Mouse (Mus musculus) neural tube, embryonic 11.5 days (tissue): Measurements from ENCODE around the gene Cerk. TPM values are rescaled to one million over a fixed set of nuclear protein-coding genes. Genes with fewer than 3 reads are reported as not detected.
A peak's percentile ranks its signal among the peaks of the same experiment; 100 is the strongest.

Experiments
- ATAC-seq: fragments of 200-750 bp; cut with Nextera tagmentation; 2 replicates; pipeline ENCODE4 v1.8.0; 2017; ENCODE audit warnings: moderate number of reproducible peaks, mild to moderate bottlenecking, moderate TSS enrichment, moderate library complexity; ENCODE audit not compliant: insufficient read depth, low FRiP score, low TSS enrichment
- DNase-seq: peaks from one replicate; pipeline ENCODE4 v3.0.0-alpha.2; 2015; ENCODE audit warnings: low spot score
- H3K27ac ChIP-seq: fragments of 300-500 bp; sonication (generic); 2 replicates; pipeline ENCODE4 v1.5.1; 2014; ENCODE audit warnings: low read depth, mild to moderate bottlenecking, low read length
- H3K27me3 ChIP-seq: fragments of 300-500 bp; sonication (generic); 2 replicates; pipeline ENCODE4 v1.6.1; 2014; ENCODE audit warnings: mild to moderate bottlenecking, low read length, mixed read lengths; ENCODE audit not compliant: control insufficient read depth, insufficient read depth
- H3K36me3 ChIP-seq: fragments of 300-500 bp; sonication (generic); 2 replicates; pipeline ENCODE4 v1.6.1; 2014; ENCODE audit warnings: mild to moderate bottlenecking, low read length, moderate library complexity, mixed read lengths; ENCODE audit not compliant: control insufficient read depth, insufficient read depth
- H3K4me1 ChIP-seq: fragments of 300-500 bp; sonication (generic); 2 replicates; pipeline ENCODE4 v1.6.1; 2014; ENCODE audit warnings: low read length, mixed read lengths; ENCODE audit not compliant: control insufficient read depth, insufficient read depth
- H3K4me2 ChIP-seq: fragments of 300-500 bp; sonication (generic); 2 replicates; pipeline ENCODE4 v1.6.1; 2014; ENCODE audit warnings: low read depth, mild to moderate bottlenecking, moderate library complexity
- H3K4me3 ChIP-seq: fragments of 300-500 bp; sonication (generic); 2 replicates; pipeline ENCODE4 v1.5.1; 2014; ENCODE audit warnings: low read depth, low read length
- H3K9ac ChIP-seq: fragments of 300-500 bp; sonication (generic); 2 replicates; pipeline ENCODE4 v1.6.1; 2014; ENCODE audit warnings: mild to moderate bottlenecking, low read length
- H3K9me3 ChIP-seq: fragments of 300-500 bp; sonication (generic); 2 replicates; pipeline ENCODE4 v1.6.1; 2016; ENCODE audit warnings: low read length; ENCODE audit not compliant: control insufficient read depth
- WGBS: fragments of 180-500 bp; shearing (Covaris S2); extraction: QIAGEN DNeasy Blood & Tissue Kit; methylation state at CpG from one replicate; pipeline ENCODE4 v1.1.7; 2014; 5-methylcytosine and 5-hydroxymethylcytosine counted together
- polyA plus RNA-seq: library from polyadenylated mRNA; unstranded; fragments of >200 nt; fragmentation: Nextera tagmentation; extraction: Ambion mirVana; gene quantifications from 2 replicates; pipeline ENCODE4 v1.2.1, GENCODE M21; 2014

Gene Cerk
- polyA plus RNA-seq: 21.4 and 26.8 TPM in 2 replicates

DNA sequence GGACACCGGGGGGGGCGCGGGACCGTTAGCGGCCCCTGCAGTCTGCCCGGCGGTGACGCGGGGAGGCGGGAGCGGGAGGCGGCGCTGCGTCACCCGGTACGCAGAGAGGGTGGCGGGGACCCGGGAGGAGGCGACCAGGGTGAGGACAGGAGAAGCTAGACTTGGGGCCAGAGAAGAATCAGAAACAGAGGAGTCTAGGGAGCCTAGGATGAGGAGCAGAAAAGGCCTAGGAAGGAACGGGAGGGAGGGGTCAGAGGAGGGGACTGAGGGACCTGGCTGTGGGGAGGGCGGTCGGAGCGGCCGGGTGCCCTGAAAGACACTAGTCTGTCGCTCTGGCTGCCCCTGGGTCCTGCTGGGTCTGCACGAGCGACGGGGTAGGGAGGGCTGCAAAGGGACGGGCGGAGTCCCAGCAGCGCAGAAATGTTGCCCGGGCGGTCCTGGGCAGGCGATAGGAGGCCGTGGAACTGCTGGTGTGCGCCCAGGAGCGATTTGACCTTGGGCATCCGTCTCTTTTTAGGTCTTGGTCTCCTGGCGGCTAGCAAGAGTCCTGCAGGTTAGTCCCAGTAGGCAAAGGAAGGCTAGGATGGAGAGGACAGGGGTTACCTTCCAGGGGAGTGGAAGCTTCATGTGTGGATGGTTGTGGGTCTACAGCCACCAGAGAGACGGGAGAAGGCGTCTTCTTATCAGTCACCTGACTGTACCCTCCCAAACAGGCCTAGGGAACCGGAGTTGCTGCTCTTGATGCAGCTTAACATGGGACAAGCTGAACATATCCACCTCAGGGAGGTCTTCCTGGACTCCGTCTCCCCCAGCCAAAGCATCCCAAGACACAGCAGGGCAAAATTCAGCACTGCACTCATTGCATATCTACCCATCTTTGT lies at the start of gene Cerk:
Gene Cerk (minus strand): TSS at position 453 of the 881 bp plus-strand sequence.
- Histone ChIP-seq H3K9me3 (no peaks in the 10 kb centered on the region), H3K9ac (peak within 1 kb of the TSS; percentile 96), H3K4me3 (peak within 1 kb of the TSS; percentile 80), H3K27me3 (no peaks in the 10 kb centered on the region), H3K4me1 (peaks cover 24% of the 10 kb centered on the region; the same call in 1 of the 2 replicates), H3K36me3 (no peaks in the 10 kb centered on the region), H3K27ac (peak within 1 kb of the TSS; percentile 65), H3K4me2 (peak within 1 kb of the TSS; percentile 90)
- WGBS: 3% methylated on average over 43 of the region's 43 CpGs
- peak; percentile 66; the same call in 1 of the 2 replicates for ATAC-seq
- DNase-seq: peak; percentile 68

DNA sequence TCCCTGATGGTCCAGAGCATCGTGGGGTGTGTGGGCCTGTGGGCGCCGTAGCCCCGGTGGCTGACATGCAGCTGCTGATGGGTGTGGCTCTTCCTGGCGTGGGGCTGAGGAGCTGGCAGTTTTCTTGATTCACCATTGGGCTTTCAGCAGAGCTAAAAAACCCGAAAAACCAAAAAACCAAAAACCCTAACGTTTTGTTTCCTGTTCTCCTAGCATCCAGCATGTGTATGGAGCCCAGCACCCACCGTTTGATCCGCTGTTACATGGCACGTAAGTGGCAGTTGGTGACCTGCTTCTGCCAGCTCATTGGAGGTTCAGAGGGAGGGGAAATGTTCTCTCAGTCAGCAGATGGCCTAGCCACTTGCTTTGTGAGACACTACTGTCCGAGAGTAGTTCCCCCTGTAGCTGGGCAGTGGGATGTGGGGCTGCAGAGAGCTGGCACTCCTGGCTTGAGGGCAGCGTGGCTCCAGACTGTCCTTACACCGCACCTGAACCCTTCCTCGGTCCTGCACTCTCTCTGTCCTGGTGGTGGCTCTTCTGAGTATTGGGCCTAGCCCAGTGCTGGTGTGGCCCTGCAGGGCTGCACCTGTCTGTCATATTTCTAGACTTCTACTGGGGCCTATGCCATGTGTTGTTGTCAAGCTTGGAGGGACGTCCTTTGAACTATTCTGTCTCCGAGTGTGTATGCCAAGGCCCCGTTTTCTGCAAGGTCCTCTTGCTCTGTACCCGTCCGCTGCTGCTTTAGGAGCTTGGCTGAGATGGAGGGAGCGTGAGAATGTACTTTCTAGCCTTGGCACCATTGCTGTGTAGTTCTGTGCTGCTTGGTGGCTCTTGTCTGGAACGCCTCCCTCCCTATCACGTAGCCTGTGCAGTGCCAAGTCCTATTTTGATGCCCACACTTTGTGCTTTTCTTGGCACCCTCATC lies 48.8 kb upstream of the Cerk start:
- no peaks in the 10 kb centered on the region for H3K9me3 ChIP-seq
- no peak overlapping the region for H3K4me3 ChIP-seq
- H3K27ac ChIP-seq: no peak overlapping the region
- no peak for ATAC-seq
- no peak overlapping the region for H3K9ac ChIP-seq
- no peaks in the 10 kb centered on the region for H3K27me3 ChIP-seq
- no peak overlapping the region for H3K4me2 ChIP-seq
- no peaks in the 10 kb centered on the region for H3K36me3 ChIP-seq
- no peak for DNase-seq
- WGBS: 84% methylated on average over 22 of the region's 22 CpGs
- no peaks in the 10 kb centered on the region for H3K4me1 ChIP-seq

GRCm38 (mm10) chr15:86234001-86234400 lies 48.1 kb upstream of the Cerk start:
- Histone ChIP-seq H3K27me3 (no peaks in the 10 kb centered on the region), H3K9me3 (no peaks in the 10 kb centered on the region), H3K4me1 (no peaks in the 10 kb centered on the region), H3K4me3 (no peak overlapping the region), H3K36me3 (no peaks in the 10 kb centered on the region), H3K9ac (no peak overlapping the region), H3K4me2 (no peak overlapping the region), H3K27ac (no peak overlapping the region)
- WGBS: 91% methylated on average over 5 of the region's 5 CpGs
- no peak for DNase-seq
- no peak for ATAC-seq

DNA sequence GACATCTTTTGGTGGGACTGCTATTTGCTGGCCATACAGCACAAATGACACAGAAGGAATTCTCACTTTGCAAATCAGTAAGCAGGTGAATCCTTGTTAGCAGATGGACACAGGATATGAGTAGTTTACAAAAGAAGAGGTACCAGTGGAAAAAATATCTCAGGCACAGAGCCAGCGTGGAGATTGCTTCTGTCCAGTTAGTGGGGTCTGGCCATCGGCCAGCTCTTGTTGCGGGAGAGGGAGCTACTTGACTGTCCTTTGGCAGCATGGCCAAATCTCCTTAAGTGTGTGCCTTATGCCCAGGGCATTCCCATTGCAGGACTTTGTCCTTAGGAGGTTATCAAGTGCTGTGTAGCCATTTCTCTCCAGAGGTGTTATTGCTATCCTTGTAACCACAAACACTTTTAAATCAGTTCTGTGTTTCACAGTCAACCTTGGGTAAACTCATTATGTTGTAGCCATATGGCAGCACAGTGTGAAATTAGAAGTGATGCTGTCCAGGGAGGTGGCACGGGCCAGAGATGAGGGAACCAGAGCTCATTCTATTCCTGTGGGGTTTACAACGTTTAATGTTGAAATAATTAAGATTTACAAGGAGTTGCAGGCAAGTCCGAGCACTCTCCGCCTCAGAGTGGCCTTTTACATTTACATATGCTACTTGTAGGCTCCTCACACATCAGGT lies 46.0 kb upstream of the Cerk start:
- Histone ChIP-seq H3K27me3 (no peaks in the 10 kb centered on the region), H3K36me3 (no peaks in the 10 kb centered on the region), H3K9me3 (no peaks in the 10 kb centered on the region), H3K4me2 (no peak overlapping the region), H3K4me3 (no peak overlapping the region), H3K27ac (no peak overlapping the region), H3K4me1 (no peaks in the 10 kb centered on the region), H3K9ac (no peak overlapping the region)
- 63% methylated on average over 7 of the region's 7 CpGs for WGBS
- ATAC-seq (no peak), DNase-seq (no peak)

DNA sequence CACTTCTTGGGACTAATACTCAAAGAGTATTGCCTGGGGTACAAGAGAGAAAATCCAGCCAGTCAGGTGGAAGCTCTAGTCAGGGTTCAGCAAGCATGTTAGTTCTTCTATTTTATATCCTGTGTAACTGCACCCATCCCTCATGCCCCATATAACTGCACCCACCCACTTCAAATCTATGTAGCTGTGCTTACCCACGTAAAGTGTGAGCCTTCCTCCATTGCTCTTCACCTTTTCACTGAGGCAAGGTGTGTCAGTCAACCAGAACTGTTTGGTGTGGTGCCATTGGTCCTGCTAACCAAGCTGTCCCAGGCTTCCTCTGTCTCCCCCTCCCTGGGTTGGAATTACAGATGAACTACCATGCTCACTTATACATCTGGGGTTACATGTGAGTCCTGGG lies 45.2 kb upstream of the Cerk start:
- no peaks in the 10 kb centered on the region for H3K27me3 ChIP-seq
- no peaks in the 10 kb centered on the region for H3K9me3 ChIP-seq
- H3K4me3 ChIP-seq: no peak overlapping the region
- ATAC-seq (no peak), DNase-seq (no peak)
- 83% methylated on average over 1 of the region's 1 CpGs for WGBS
- H3K9ac ChIP-seq: no peak overlapping the region
- no peaks in the 10 kb centered on the region for H3K4me1 ChIP-seq
- no peak overlapping the region for H3K4me2 ChIP-seq
- H3K36me3 ChIP-seq: no peaks in the 10 kb centered on the region
- H3K27ac ChIP-seq: no peak overlapping the region

GRCm38 (mm10) chr15:86229623-86230022 lies 43.7 kb upstream of the Cerk start:
- Histone ChIP-seq H3K36me3 (no peaks in the 10 kb centered on the region), H3K9me3 (no peaks in the 10 kb centered on the region), H3K4me2 (no peak overlapping the region), H3K4me3 (no peak overlapping the region), H3K27me3 (no peaks in the 10 kb centered on the region), H3K4me1 (no peaks in the 10 kb centered on the region), H3K27ac (no peak overlapping the region), H3K9ac (no peak overlapping the region)
- ATAC-seq (no peak), DNase-seq (no peak)
- WGBS: 89% methylated on average over 11 of the region's 11 CpGs

DNA sequence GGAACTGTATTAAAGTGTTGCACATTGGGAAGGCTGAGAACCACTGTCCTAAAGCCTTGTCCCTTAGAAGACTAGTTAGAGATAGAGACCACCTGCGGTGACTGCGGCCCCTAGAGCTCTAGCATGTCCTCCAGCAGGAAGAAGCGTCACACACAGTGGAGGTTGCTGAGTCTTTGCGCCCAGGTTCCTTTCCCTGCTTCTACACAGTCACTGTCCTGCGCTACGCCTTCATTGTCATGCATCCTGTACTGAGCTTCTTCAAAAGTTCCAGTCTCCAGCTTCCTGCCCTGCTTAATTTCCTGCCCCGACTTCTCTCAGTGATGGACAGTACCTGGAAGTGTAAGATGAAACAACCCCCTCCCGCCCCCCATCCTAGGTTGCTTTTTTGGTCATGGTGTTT lies 43.1 kb upstream of the Cerk start:
- Histone ChIP-seq H3K4me3 (no peak overlapping the region), H3K9ac (no peak overlapping the region), H3K27ac (no peak overlapping the region), H3K4me2 (no peak overlapping the region), H3K4me1 (no peaks in the 10 kb centered on the region), H3K27me3 (no peaks in the 10 kb centered on the region), H3K9me3 (no peaks in the 10 kb centered on the region), H3K36me3 (no peaks in the 10 kb centered on the region)
- DNase-seq (no peak), ATAC-seq (no peak)
- WGBS: 93% methylated on average over 8 of the region's 8 CpGs

DNA sequence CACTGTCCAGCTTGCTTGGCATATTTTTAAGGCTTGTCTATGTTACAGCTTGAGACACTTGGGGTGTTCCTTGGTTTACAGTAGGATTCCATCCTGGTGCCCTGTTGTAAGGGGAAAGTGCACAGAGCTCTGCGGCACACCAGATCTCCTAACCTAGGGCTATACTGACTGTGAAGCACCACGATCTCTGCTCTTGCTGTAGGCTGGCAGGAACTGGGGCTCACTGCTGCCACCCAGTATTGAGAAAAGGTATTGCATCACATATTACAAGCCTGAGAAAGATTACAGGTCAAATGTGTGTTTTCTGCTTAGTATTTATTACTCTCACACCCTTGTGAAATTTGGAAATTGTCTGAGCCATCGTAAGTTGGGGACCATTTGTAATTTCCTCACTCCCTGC lies 42.2 kb upstream of the Cerk start:
- 47% methylated on average over 3 of the region's 3 CpGs for whole genome bisulfite sequencing
- peak; percentile 35 for DNase-seq

More for the DNA sequence above, 42.2 kb upstream of the Cerk start:
- Histone ChIP-seq H3K36me3 (no peaks in the 10 kb centered on the region), H3K4me1 (no peaks in the 10 kb centered on the region), H3K4me3 (no peak overlapping the region), H3K9me3 (no peaks in the 10 kb centered on the region), H3K4me2 (no peak overlapping the region), H3K27ac (no peak overlapping the region), H3K27me3 (no peaks in the 10 kb centered on the region), H3K9ac (no peak overlapping the region)
- ATAC-seq: no peak
